Mouse (Mus musculus) CH12.LX (cell line): ENCODE measurements around the gene Polr2a. TPM values are rescaled to one million over a fixed set of nuclear protein-coding genes. Genes with fewer than 3 reads are reported as not detected.
A peak's percentile ranks its signal among the peaks of the same experiment; 100 is the strongest.

Experiments used
- DNase-seq: peaks from one replicate; pipeline ENCODE4 v3.0.0-alpha.2; 2013; ENCODE audit errors: extremely low read depth
- H3K27ac ChIP-seq: 2 replicates; pipeline ENCODE4 v1.5.1; 2012; ENCODE audit warnings: low read depth, mild to moderate bottlenecking, control low read depth, moderate library complexity; ENCODE audit not compliant: insufficient read depth
- H3K27me3 ChIP-seq: replicated peaks from 2 replicates; pipeline ENCODE3; 2012; ENCODE audit warnings: inconsistent platforms
- H3K36me3 ChIP-seq, 2 experiments: replicated peaks in 1 of 2; 2 replicates each; pipeline versions ENCODE3 to v1.6.1; 2012; ENCODE audit warnings: inconsistent platforms in 1 of 2, low read length in 1 of 2, mild to moderate bottlenecking in 1 of 2, mixed read lengths in 1 of 2, moderate library complexity in 1 of 2; ENCODE audit not compliant: control insufficient read depth in 1 of 2, insufficient read depth in 1 of 2
- H3K4me1 ChIP-seq, 2 experiments: 2 replicates each; pipeline ENCODE4 v1.6.1; 2012; ENCODE audit warnings: inconsistent platforms in 1 of 2, moderate library complexity in 1 of 2; ENCODE audit not compliant: insufficient read depth in 2 of 2, control insufficient read depth in 1 of 2
- H3K4me2 ChIP-seq: 2 replicates; pipeline ENCODE4 v1.6.1; 2012; ENCODE audit warnings: low read depth, mild to moderate bottlenecking, control low read depth; ENCODE audit not compliant: poor library complexity, insufficient read depth, severe bottlenecking
- H3K4me3 ChIP-seq, 3 experiments: fragments of 150-350 bp in 1 of 3; sonication (generic) in 1 of 3; replicated peaks in 1 of 3; 2 replicates each; pipeline versions ENCODE3 to v1.5.1; 2011 to 2012; ENCODE audit warnings: low read depth in 2 of 3, low read length in 2 of 3, mild to moderate bottlenecking in 2 of 3, moderate library complexity in 2 of 3, control low read depth in 1 of 3, improper control_type of control experiment in 1 of 3, inconsistent platforms in 1 of 3, mixed read lengths in 1 of 3; ENCODE audit not compliant: poor library complexity in 1 of 3
- H3K79me2 ChIP-seq: replicated peaks from 2 replicates; pipeline ENCODE4 v1.6.1; 2012; ENCODE audit warnings: mild to moderate bottlenecking, moderate library complexity; ENCODE audit not compliant: control insufficient read depth, poor library complexity, insufficient read depth, severe bottlenecking; ENCODE audit errors: extremely low read depth
- H3K9ac ChIP-seq: 2 replicates; pipeline ENCODE4 v1.6.1; 2012; ENCODE audit warnings: low read depth, mild to moderate bottlenecking, control low read depth, moderate library complexity; ENCODE audit not compliant: insufficient read depth
- H3K9me3 ChIP-seq: replicated peaks from 2 replicates; pipeline ENCODE3; 2012; ENCODE audit warnings: low read length, inconsistent platforms, mixed read lengths
- BHLHE40 ChIP-seq: IDR thresholded peaks from 2 replicates; pipeline ENCODE4 v1.6.1; 2011; ENCODE audit warnings: mild to moderate bottlenecking, low read depth, low read length, improper control_type of control experiment
- CHD1 ChIP-seq: IDR thresholded peaks from 2 replicates; pipeline ENCODE4 v1.6.1; 2012; ENCODE audit warnings: low read depth, low read length, improper control_type of control experiment, inconsistent platforms
- CHD2 ChIP-seq: IDR thresholded peaks from 2 replicates; pipeline ENCODE4 v1.6.1; 2011; ENCODE audit warnings: low read length, improper control_type of control experiment
- EP300 ChIP-seq: IDR thresholded peaks from 2 replicates; pipeline ENCODE4 v1.6.1; 2011; ENCODE audit warnings: low read length, improper control_type of control experiment
- ETS1 ChIP-seq: conservative IDR thresholded peaks from 2 replicates; pipeline ENCODE4 v1.6.1; 2012; ENCODE audit warnings: low read depth, mild to moderate bottlenecking, inconsistent platforms, low read length, improper control_type of control experiment, moderate library complexity
- GABPA ChIP-seq: IDR thresholded peaks from 2 replicates; pipeline ENCODE4 v1.6.1; 2012; ENCODE audit warnings: low read depth, low read length, improper control_type of control experiment, inconsistent platforms; ENCODE audit not compliant: insufficient replicate concordance
- HCFC1 ChIP-seq: IDR thresholded peaks from 2 replicates; pipeline ENCODE4 v1.6.1; 2012; ENCODE audit warnings: low read depth, mild to moderate bottlenecking, inconsistent platforms, low read length, improper control_type of control experiment
- JUND ChIP-seq: conservative IDR thresholded peaks from 2 replicates; pipeline ENCODE4 v1.6.1; 2011; ENCODE audit warnings: low read depth, low read length, improper control_type of control experiment
- KAT2A ChIP-seq: IDR thresholded peaks from 2 replicates; pipeline ENCODE4 v1.6.1; 2012; ENCODE audit warnings: low read length, improper control_type of control experiment, inconsistent platforms; ENCODE audit not compliant: insufficient replicate concordance
- MAX ChIP-seq: IDR thresholded peaks from 2 replicates; pipeline ENCODE4 v1.6.1; 2011; ENCODE audit warnings: low read length, improper control_type of control experiment
- MAZ ChIP-seq: IDR thresholded peaks from 2 replicates; pipeline ENCODE4 v1.6.1; 2012; ENCODE audit warnings: low read depth, mild to moderate bottlenecking, inconsistent platforms, low read length, improper control_type of control experiment, moderate library complexity
- MEF2A ChIP-seq: IDR thresholded peaks from 2 replicates; pipeline ENCODE4 v1.6.1; 2014; ENCODE audit warnings: low read depth, mild to moderate bottlenecking, inconsistent platforms, low read length, improper control_type of control experiment, borderline replicate concordance
- MXI1 ChIP-seq: IDR thresholded peaks from 2 replicates; pipeline ENCODE4 v1.6.1; 2011; ENCODE audit warnings: mild to moderate bottlenecking, low read depth, low read length, improper control_type of control experiment
- MYC ChIP-seq: IDR thresholded peaks from 2 replicates; pipeline ENCODE4 v1.6.1; 2011; ENCODE audit warnings: low read depth, mild to moderate bottlenecking, improper control_type of control experiment, low read length
- NELFE ChIP-seq: IDR thresholded peaks from 2 replicates; pipeline ENCODE4 v1.6.1; 2011; ENCODE audit warnings: low read depth, low read length, improper control_type of control experiment
- NRF1 ChIP-seq: IDR thresholded peaks from 2 replicates; pipeline ENCODE4 v1.6.1; 2014; ENCODE audit warnings: low read depth, mild to moderate bottlenecking, inconsistent platforms, low read length, improper control_type of control experiment, moderate library complexity
- PAX5 ChIP-seq: IDR thresholded peaks from 2 replicates; pipeline ENCODE4 v1.6.1; 2012; ENCODE audit warnings: low read length, inconsistent platforms, mixed read lengths
- SIN3A ChIP-seq: IDR thresholded peaks from 2 replicates; pipeline ENCODE4 v1.6.1; 2012; ENCODE audit warnings: low read length, improper control_type of control experiment, inconsistent platforms
- TBP ChIP-seq: conservative IDR thresholded peaks from 2 replicates; pipeline ENCODE4 v1.6.1; 2011; ENCODE audit warnings: low read depth, low read length, improper control_type of control experiment
- TCF12 ChIP-seq: IDR thresholded peaks from 2 replicates; pipeline ENCODE4 v1.6.1; 2014; ENCODE audit warnings: low read depth, mild to moderate bottlenecking, inconsistent platforms, low read length, improper control_type of control experiment
- UBTF ChIP-seq: IDR thresholded peaks from 2 replicates; pipeline ENCODE4 v1.6.1; 2012; ENCODE audit warnings: low read depth, mild to moderate bottlenecking, inconsistent platforms, low read length, improper control_type of control experiment, moderate library complexity
- ZKSCAN1 ChIP-seq: IDR thresholded peaks from 2 replicates; pipeline ENCODE4 v1.6.1; 2012; ENCODE audit warnings: low read depth, inconsistent platforms, low read length, improper control_type of control experiment, borderline replicate concordance
- ZNF384 ChIP-seq: IDR thresholded peaks from 2 replicates; pipeline ENCODE4 v1.6.1; 2012; ENCODE audit warnings: low read depth, low read length, improper control_type of control experiment, inconsistent platforms
- dilution Hi-C: fragments of 300-500 bp; cut with MboI; formaldehyde crosslinking; loops from 2 replicates; pipeline ENCODE4 v1.14.3; 2020; ENCODE audit warnings: low sequenced_read_pairs; ENCODE audit not compliant: extremely low pct_unique_long_range_greater_than_20kb, extremely low pct_ligation_motif_present
- in situ Hi-C: fragments of 300-500 bp; cut with MboI; formaldehyde crosslinking; loops from 3 replicates; pipeline ENCODE4 v1.14.3; 2019; ENCODE audit warnings: low sequenced_read_pairs, low pct_ligation_motif_present, low pct_unique_long_range_greater_than_20kb, mixed read lengths
- polyA plus RNA-seq: library from polyadenylated mRNA; unstranded; fragments of >175 nt; gene quantifications from 2 replicates; pipeline ENCODE4 v1.2.1, GENCODE M21; 2012; ENCODE audit warnings: low read depth; ENCODE audit not compliant: insufficient read length
- total RNA-seq, 2 experiments: library from RNA; depleted of rRNA; stranded (reverse); fragments of 300-350 nt in 1 of 2; fragments of >200 nt in 1 of 2; gene quantifications; 2 replicates each; pipeline ENCODE4 v1.2.3; 2012 to 2014

Polr2a gene
- total and polyA plus RNA-seq, 3 experiments = 14.8 to 162 (median 45.0) TPM

DNA sequence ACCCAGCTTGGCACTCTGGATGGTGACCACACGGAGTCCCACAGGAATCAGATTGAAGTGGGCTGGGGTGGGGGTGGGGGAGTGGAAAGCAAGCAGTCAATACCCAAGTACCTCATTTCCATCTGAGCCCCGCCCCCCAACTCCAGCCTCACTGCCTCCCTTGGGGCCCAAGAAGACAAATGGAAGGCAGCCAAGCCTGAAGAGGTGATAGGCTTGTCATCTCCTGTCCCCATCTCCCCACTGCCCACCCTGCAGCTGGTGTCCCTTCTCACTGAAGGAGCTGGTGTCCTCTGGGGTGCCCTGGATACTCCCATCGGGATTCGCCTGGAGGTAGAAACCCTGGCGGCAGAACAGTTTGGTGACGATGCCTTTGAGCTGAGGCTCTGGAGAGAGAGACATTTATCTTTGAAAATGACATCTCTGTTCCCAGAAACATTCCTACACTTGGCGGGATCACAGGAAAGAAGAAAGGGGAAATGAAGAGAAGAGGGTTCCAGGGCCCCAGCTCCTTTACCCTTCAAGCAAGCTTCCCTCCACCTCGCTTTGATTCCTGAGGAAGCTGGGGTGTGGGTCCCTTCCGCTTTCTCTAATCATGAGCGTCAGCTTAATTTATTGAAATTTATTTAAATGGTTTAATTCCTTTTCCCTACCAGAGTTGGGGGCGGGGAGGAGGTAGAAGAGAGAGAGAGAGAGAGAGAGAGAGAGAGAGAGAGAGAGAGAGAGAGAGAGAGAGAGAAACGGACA is 41.1 kb upstream of the Polr2a start:
- dilution Hi-C loops = no loop called here
- in situ Hi-C loops = loop anchor here (5.0 kb wide), 1 partner anchor 78 kb away; the partner anchor contains the start of gene Tmem95
- peaks cover 36% of the 10 kb centered on the region for H3K27me3 ChIP-seq
- no peaks in the 10 kb centered on the region for H3K79me2 ChIP-seq
- DNase-seq = peak; percentile 96
- H3K9ac ChIP-seq = peak overlapping the region; percentile 11; the same call in 1 of the 2 replicates
- TF ChIP-seq ZKSCAN1 (no peak), KAT2A (0 out of 2 replicates have a peak, but pooled peaks have one; percentile 40), MEF2A (peak; percentile 19; the same call in 1 of the 2 replicates), EP300 (no peak; the same call in none of the 2 replicates), PAX5 (no peak), ZNF384 (no peak), MYC (peak; percentile 46; the same call in 1 of the 2 replicates), TBP (peak; percentile 84), MXI1 (peak; percentile 51), HCFC1 (no peak), BHLHE40 (peak; percentile 29; the same call in 1 of the 2 replicates), MAZ (peak; percentile 61; the same call in 1 of the 2 replicates), ETS1 (peak; percentile 51), NRF1 (no peak), CHD2 (peak; percentile 68), SIN3A (peak; percentile 12; the same call in 1 of the 2 replicates), UBTF (no peak), TCF12 (peak; percentile 47; the same call in 1 of the 2 replicates), MAX (0 out of 2 replicates have a peak, but pooled peaks have one; percentile 4), NELFE (peak; percentile 15; the same call in 1 of the 2 replicates), GABPA (no peak), CHD1 (no peak), JUND (no peak)
- TF ChIP-seq, all 38 proteins: peak for 13
- Histone ChIP-seq H3K4me2 (peak overlapping the region; percentile 14; the same call in 1 of the 2 replicates), H3K36me3 (no peaks in the 10 kb centered on the region), H3K4me3 (peak overlapping the region; percentile 4 to 64 (median 49)), H3K4me1 (peaks cover 12 to 68% of the 10 kb centered on the region in 2 experiments), H3K9me3 (peaks cover 19% of the 10 kb centered on the region), H3K27ac (peak overlapping the region; percentile 52)
